Mouse (Mus musculus) embryonic facial prominence, embryonic 13.5 days (tissue): Measurements from ENCODE around the gene Usp9x. TPM values are rescaled to one million over a fixed set of nuclear protein-coding genes. Genes with fewer than 3 reads are reported as not detected.

Experiments
- ATAC-seq: fragments of 200-750 bp; cut with Nextera tagmentation; 2 replicates; pipeline ENCODE4 v1.8.0; 2017; ENCODE audit warnings: low read depth; ENCODE audit not compliant: insufficient number of reproducible peaks, insufficient read depth, low FRiP score, low TSS enrichment
- H3K27ac ChIP-seq: fragments of 300-500 bp; sonication (generic); 2 replicates; pipeline ENCODE4 v1.5.1; 2015; ENCODE audit warnings: moderate library complexity, mild to moderate bottlenecking, inconsistent platforms
- H3K27me3 ChIP-seq: fragments of 300-500 bp; sonication (generic); 2 replicates; pipeline ENCODE4 v1.6.1; 2015; ENCODE audit warnings: mild to moderate bottlenecking, inconsistent platforms
- H3K36me3 ChIP-seq: fragments of 300-500 bp; sonication (generic); 2 replicates; pipeline ENCODE4 v1.6.1; 2015; ENCODE audit warnings: mild to moderate bottlenecking, inconsistent platforms
- H3K4me1 ChIP-seq: fragments of 300-500 bp; sonication (generic); 2 replicates; pipeline ENCODE4 v1.6.1; 2015; ENCODE audit warnings: inconsistent platforms
- H3K4me2 ChIP-seq: fragments of 300-500 bp; sonication (generic); 2 replicates; pipeline ENCODE4 v1.6.1; 2015; ENCODE audit warnings: moderate library complexity, mild to moderate bottlenecking, inconsistent platforms
- H3K4me3 ChIP-seq: fragments of 300-500 bp; sonication (generic); 2 replicates; pipeline ENCODE4 v1.5.1; 2015; ENCODE audit warnings: mild to moderate bottlenecking, inconsistent platforms
- H3K9ac ChIP-seq: fragments of 300-500 bp; sonication (generic); 2 replicates; pipeline ENCODE4 v1.6.1; 2015; ENCODE audit warnings: mild to moderate bottlenecking, inconsistent platforms
- H3K9me3 ChIP-seq: fragments of 300-500 bp; sonication (generic); 2 replicates; pipeline ENCODE4 v1.6.1; 2016; ENCODE audit warnings: inconsistent platforms
- WGBS: fragments of 180-500 bp; shearing (Covaris S2); methylation state at CpG from one replicate; pipeline ENCODE4 v1.1.7; 2015; ENCODE audit warnings: mixed read lengths; 5-methylcytosine and 5-hydroxymethylcytosine counted together
- polyA plus RNA-seq: library from polyadenylated mRNA; unstranded; fragments of >200 nt; fragmentation: Nextera tagmentation; extraction: Ambion mirVana; gene quantifications from 2 replicates; pipeline ENCODE4 v1.2.1, GENCODE M21; 2015

Usp9x gene
- polyA plus RNA-seq, 1 experiment from 2014 or later: 28.8 TPM

DNA sequence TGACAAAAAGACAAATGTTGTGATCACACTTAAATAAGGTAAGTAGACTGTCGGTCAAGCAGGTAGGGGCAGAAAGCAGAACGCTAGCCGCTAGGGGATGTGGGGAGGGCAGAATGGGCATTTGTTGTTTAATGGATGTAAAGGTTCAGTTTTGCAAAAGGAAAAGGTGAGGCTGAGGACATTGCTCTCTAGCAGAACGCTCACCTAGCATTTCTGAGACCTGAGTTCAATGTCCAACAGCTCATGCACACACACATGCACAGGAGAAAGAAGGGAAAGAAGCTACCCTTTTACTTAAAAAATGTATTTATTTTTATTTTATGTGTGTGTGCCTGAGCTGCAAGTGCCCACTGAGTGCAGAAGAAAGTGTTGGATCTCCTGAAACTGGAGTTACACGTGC, 26.6 kb upstream of the Usp9x start:
- no peak overlapping the region for H3K4me3 ChIP-seq
- H3K4me2 ChIP-seq: no peak overlapping the region
- peaks cover 19% of the 10 kb centered on the region for H3K27me3 ChIP-seq
- 86% methylated on average over 5 of the region's 5 CpGs for WGBS
- no peak for ATAC-seq
- H3K9me3 ChIP-seq: no peaks in the 10 kb centered on the region
- H3K27ac ChIP-seq: no peak overlapping the region
- no peak overlapping the region for H3K9ac ChIP-seq
- H3K4me1 ChIP-seq: peaks cover 6% of the 10 kb centered on the region
- no peaks in the 10 kb centered on the region for H3K36me3 ChIP-seq

DNA sequence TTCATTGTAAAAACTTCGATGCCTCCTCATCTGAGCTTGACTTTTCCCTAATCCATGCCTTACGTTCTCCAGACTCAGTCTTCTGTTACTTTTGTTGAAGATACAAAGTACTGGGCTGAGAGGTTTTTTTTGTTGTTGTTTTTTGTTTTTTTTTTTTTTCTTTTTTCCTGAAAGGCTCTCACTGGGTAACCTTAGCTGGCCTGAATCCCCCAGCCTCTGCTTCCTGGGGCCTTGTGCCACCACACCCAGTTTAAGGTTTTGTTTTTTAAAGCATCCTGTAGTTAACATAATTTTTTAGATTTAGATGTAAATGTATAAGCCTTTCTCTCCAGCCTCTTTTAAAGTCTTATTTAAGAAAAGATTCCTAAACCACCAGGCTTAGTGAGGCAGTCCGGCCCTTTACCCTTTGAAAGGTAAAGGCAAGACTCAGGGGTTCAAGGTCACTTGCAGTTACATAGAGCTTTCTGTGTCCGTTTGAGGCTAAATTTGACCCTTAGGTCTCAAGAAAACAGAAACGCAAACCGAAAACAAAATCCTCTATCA, 24.3 kb upstream of the Usp9x start:
- Histone ChIP-seq H3K4me2 (0 out of 2 replicates have a peak overlapping the region, but pooled peaks have one; percentile 56), H3K36me3 (no peaks in the 10 kb centered on the region), H3K9ac (no peak overlapping the region), H3K9me3 (no peaks in the 10 kb centered on the region), H3K27me3 (peaks cover 14% of the 10 kb centered on the region), H3K4me3 (no peak overlapping the region), H3K27ac (no peak overlapping the region), H3K4me1 (peaks cover 6% of the 10 kb centered on the region)
- no peak for ATAC-seq
- 41% methylated on average over 6 of the region's 6 CpGs for WGBS

DNA sequence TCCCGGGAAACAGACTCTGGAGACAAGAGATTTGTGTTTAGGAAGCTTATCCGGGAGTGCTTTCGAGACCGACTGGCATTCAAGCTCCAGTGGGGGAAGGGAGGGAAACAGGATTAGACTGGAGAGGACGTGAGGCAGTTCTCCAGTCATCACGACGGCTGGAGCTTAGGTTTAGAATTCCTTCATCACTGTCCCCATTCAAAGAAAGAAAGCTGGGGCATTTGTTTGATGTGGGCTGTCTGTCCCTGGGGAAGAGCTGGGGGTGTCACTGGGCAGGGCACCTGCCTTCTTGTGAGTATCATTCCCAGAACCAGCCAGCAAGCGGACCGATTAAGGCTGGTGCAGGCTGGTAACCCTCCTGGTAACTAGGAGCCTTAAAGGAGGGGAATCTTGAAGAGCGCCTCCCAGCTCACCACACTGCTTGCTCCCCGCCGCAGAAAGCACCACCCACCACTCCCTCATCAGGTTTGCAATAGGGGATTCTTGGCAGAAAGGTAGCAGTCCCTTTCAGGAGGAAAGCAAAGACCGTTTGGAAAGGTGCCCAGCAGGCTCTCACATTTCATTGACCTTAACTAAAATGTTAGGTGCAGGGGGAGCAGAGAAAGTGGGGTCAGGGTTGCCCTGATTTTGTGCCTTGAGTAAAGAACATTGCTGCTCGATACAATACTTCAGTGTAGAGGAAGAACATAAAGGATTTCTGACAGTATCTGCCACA, 23.5 kb upstream of the Usp9x start:
- peak overlapping the region; percentile 24; the same call in 1 of the 2 replicates for H3K4me3 ChIP-seq
- peaks cover 14% of the 10 kb centered on the region; the same call in 1 of the 2 replicates for H3K27me3 ChIP-seq
- H3K4me1 ChIP-seq: peaks cover 6% of the 10 kb centered on the region
- H3K4me2 ChIP-seq: peak overlapping the region; percentile 56
- ATAC-seq: no peak
- H3K9ac ChIP-seq: no peak overlapping the region
- WGBS: 23% methylated on average over 14 of the region's 14 CpGs
- H3K36me3 ChIP-seq: no peaks in the 10 kb centered on the region
- peak overlapping the region; percentile 44 for H3K27ac ChIP-seq
- H3K9me3 ChIP-seq: no peaks in the 10 kb centered on the region

DNA sequence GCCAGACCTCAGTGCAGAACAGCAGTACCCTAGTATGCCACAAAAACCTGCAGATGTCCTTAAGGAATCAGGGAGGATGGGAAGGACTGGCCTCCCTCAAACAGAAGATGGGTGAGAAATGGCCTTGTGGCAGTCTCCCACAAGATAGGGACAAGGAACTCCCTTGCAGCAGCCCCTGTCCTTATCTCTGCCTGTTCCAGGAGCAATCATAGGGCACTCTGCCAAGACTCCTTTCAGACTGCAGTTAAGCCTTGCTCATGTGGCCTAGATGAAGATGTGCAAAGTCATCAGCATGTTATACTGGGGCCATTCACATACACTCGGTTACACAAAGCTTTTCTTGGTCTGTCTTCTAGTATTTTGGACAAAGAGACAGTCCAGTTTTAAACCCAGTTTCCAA, 16.7 kb upstream of the Usp9x start:
- Histone ChIP-seq H3K9ac (no peak overlapping the region), H3K4me2 (no peak overlapping the region), H3K4me1 (no peaks in the 10 kb centered on the region), H3K4me3 (no peak overlapping the region), H3K36me3 (no peaks in the 10 kb centered on the region), H3K27ac (no peak overlapping the region), H3K27me3 (no peaks in the 10 kb centered on the region), H3K9me3 (no peaks in the 10 kb centered on the region)
- ATAC-seq: no peak
- WGBS: 81% methylated on average over 1 of the region's 1 CpGs

DNA sequence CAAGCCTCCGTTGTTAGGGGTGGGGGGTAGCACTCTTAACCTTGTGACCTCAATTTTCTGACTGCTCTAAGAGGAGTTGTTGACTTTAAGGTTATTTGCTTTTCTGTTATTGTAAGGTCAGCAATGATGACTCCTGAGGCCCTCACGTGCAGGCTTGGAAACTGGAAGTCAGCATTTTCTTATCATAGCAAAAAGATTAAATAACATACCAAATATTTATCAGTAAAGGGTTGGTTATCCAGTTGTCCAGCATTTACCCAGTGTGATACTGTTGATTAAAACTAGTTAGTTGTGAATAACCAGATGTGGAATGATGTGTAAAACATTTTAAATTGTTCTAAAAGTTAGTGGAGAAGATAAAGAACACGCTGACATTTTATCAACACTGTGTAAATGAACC, 9.3 kb upstream of the Usp9x start:
- no peaks in the 10 kb centered on the region for H3K36me3 ChIP-seq
- ATAC-seq: no peak
- no peaks in the 10 kb centered on the region for H3K4me1 ChIP-seq
- H3K9ac ChIP-seq: no peak overlapping the region
- H3K27ac ChIP-seq: no peak overlapping the region
- H3K27me3 ChIP-seq: peaks cover 5% of the 10 kb centered on the region; the same call in 1 of the 2 replicates
- H3K9me3 ChIP-seq: no peaks in the 10 kb centered on the region
- no peak overlapping the region for H3K4me2 ChIP-seq
- WGBS: 45% methylated on average over 3 of the region's 3 CpGs
- H3K4me3 ChIP-seq: no peak overlapping the region

DNA sequence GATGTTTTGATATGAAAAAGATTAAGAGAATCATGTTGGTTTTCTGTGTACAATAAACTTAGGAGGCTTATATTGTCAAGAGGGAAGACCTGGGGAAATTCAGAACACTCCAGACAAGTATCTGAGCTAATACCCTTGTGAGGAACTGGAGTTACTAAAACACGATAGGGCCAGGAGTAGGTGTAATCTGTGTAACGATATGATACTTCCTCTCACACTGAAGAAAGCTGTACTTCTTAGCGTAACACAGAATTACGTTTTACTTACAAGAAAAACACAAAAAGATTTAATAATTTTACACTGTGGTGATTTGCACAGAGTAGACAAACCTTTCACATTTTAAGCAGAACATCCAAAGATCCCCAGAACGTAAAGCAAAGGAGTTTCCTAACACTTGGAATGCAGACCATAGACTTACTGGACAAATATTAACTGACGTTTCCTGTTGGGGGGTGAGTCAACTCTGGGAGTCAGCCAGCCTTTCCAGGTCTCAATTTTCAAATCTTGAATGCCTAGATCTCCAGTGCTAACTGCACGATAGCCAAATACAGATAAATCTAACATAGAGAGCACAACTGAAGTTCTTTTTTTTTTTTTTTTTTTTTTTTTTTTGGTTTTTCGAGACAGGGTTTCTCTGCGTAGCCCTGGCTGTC, 6.9 kb upstream of the Usp9x start:
- Histone ChIP-seq H3K4me2 (no peak overlapping the region), H3K4me3 (no peak overlapping the region), H3K9me3 (no peaks in the 10 kb centered on the region), H3K27me3 (peaks cover 5% of the 10 kb centered on the region; the same call in 1 of the 2 replicates), H3K36me3 (no peaks in the 10 kb centered on the region), H3K4me1 (no peaks in the 10 kb centered on the region), H3K27ac (no peak overlapping the region), H3K9ac (no peak overlapping the region)
- WGBS: 83% methylated on average over 7 of the region's 9 CpGs
- ATAC-seq: no peak

DNA sequence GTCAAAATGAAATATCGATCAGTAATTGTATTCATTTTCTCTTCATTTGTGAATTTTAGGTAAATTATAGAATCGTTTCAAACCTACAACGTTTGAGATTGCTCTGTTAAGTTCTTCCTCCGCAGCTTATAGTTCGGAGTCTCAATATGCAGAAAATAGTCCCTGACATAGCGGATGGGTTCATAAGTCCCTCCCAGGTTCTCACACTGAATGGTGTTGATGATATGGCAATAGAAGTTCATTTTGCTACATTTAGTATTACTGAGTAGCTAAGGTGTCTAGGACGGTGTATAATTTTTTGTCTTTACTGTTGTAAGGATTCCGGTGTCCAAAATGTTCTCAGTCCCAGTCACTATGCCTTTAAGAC, 1.1 kb upstream of the Usp9x start:
- Histone ChIP-seq H3K27ac (peak overlapping the region; percentile 93), H3K27me3 (peaks cover 20% of the 10 kb centered on the region), H3K4me3 (peak overlapping the region; percentile 68), H3K9me3 (no peaks in the 10 kb centered on the region), H3K4me1 (no peaks in the 10 kb centered on the region), H3K9ac (peak overlapping the region; percentile 58), H3K4me2 (peak overlapping the region; percentile 50), H3K36me3 (no peaks in the 10 kb centered on the region)
- ATAC-seq: no peak
- WGBS: 34% methylated on average over 8 of the region's 8 CpGs

DNA sequence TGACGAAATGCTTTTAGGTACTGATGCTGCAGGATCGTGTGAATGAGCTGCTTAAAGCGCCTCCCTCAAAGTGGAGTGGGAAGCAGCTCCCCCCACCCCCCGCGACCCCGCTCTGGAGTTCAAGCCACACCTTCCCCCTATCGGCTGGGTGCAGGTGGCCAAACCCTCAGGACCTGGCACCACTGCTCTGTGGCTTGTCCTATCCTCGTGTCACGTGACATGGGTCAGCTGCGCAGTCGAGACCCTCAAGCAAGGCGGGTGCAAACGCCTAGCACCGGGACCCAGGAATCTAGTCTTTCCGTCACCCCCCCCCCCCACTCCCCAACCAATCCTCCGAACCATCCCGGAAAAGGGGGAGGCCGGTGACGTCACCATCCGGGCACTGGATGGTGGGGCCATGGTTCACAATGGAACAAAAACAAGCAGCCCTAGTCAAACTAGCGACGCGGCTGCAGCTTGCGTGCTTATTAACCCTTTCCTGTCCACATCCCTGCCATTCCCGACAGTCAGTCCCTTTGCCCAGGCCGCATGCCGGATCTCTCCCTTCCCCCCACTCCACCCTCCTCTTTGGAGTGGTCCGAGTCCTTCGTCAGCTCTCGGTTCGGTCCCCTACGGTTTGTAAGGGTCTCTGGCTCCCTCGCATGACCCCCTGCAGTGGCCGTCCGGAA, 591 bp upstream of the Usp9x start:
- H3K9ac ChIP-seq: peak overlapping the region; percentile 70
- peaks cover 20% of the 10 kb centered on the region for H3K27me3 ChIP-seq
- ATAC-seq: peak; percentile 86
- peak overlapping the region; percentile 68 for H3K4me3 ChIP-seq
- H3K27ac ChIP-seq: peak overlapping the region; percentile 93
- H3K9me3 ChIP-seq: no peaks in the 10 kb centered on the region
- H3K4me2 ChIP-seq: peak overlapping the region; percentile 50
- 22% methylated on average over 35 of the region's 35 CpGs for WGBS
- H3K4me1 ChIP-seq: no peaks in the 10 kb centered on the region
- no peaks in the 10 kb centered on the region for H3K36me3 ChIP-seq

DNA sequence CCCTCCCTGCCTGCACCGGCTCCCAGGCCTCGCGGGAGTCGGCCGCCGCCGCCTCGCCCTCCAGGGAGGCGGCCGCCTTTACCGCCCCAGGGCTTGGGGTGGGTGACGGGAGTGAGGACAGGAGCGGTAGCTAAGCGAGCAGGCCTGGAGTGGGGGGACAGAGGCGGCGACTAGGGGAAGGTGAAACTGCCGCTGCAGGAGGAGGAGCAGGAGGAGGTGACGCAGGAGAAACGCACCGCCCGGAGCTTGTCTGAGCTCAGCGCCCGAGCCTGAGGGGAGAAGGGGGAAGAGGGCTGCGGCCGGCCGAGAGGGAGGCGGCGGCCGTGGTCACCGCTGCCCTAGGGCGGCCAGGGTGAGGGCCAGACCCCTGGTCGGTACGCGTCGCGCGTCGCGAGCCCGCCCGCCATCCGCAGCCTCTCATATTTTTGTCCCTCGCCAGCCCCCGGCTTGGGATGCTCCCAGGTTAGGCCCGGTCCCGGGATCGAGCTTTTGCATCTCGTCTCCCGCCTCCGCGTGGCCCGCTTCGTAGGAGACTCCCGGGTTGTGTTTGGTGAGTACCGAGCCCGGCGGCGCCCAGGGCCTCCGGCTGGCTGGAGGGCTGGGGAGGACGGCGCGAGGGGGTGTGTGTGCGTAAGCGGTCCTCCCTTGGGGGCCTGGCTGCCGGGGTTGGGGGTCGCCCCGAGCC, 620 bp downstream of the Usp9x start:
- Histone ChIP-seq H3K27ac (peak overlapping the region; percentile 93), H3K4me2 (peak overlapping the region; percentile 56), H3K4me3 (peak overlapping the region; percentile 68), H3K27me3 (peaks cover 20% of the 10 kb centered on the region), H3K9ac (peak overlapping the region; percentile 89), H3K9me3 (no peaks in the 10 kb centered on the region), H3K36me3 (no peaks in the 10 kb centered on the region), H3K4me1 (no peaks in the 10 kb centered on the region)
- peak; percentile 39 for ATAC-seq
- WGBS: 16% methylated on average over 59 of the region's 67 CpGs

DNA sequence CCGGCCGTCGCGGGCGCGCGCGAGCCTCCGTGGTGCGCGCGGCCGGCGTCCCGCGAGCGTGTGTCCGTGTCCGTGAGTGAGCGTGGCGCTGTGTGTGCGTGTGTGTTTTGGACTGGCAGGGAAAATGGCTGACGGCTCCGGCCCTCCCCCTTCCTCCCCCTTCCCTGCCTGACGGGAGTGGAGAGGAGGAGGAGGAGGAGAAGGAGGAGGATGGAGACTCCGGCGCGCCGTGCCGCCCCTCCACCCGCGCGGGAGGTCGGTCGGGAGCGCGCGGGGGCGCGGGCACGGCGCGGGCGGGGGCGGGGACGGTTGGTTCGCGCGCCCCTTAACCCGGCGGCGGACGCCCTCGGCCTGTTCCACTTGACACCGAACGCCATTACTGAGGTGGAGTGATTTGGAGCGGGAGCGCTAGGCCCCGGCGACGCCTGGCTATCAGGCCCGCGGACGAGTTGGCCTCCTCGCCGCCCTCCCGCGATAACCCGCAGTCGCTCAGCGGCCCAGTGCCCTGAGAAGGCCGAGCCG, 1.2 kb downstream of the Usp9x start:
- Histone ChIP-seq H3K9me3 (no peaks in the 10 kb centered on the region), H3K4me3 (peak overlapping the region; percentile 68), H3K4me1 (no peaks in the 10 kb centered on the region), H3K36me3 (no peaks in the 10 kb centered on the region), H3K4me2 (peak overlapping the region; percentile 56), H3K9ac (peak overlapping the region; percentile 89), H3K27me3 (peaks cover 20% of the 10 kb centered on the region), H3K27ac (peak overlapping the region; percentile 93)
- 26% methylated on average over 41 of the region's 73 CpGs for WGBS
- ATAC-seq: peak; percentile 44

DNA sequence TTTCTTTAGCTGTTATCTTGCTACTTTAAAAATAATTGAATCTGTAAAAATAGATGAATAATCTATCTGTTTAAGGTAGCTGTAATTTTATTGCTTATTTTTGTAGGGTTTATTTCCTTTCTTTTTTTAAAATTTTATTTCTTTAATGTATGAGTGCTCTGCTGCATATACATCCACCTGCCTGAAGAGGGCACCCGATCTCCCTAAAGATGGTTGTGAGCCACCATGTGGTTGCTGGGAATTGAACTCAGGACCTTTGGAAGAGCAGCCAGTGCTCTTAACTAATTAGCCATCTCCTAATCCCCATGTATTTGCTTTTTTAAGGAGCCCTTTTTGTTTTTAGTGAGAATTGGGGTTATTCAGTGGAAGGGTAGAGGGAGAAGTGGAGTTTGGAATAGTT, 14.3 kb downstream of the Usp9x start:
- Histone ChIP-seq H3K36me3 (no peaks in the 10 kb centered on the region), H3K4me2 (no peak overlapping the region), H3K9ac (no peak overlapping the region), H3K4me1 (no peaks in the 10 kb centered on the region), H3K4me3 (no peak overlapping the region), H3K27ac (no peak overlapping the region), H3K27me3 (0 out of 2 replicates have a peak, but pooled peaks cover 3% of the 10 kb centered on the region), H3K9me3 (no peaks in the 10 kb centered on the region)
- no peak for ATAC-seq
- 58% methylated on average over 1 of the region's 1 CpGs for WGBS
